Mouse (Mus musculus) brain, embryonic 18.5 days (tissue): ENCODE measurements at regions not wholly inside any gene's neighbourhood (a gene's known extent, or its start where the extent isn't known, plus 50 kb on each side); places are given as distances from the start of the nearest gene placed in this dataset.

Experiments used
- DNase-seq: peaks from one replicate; pipeline ENCODE4 v3.0.0-alpha.2; 2012; ENCODE audit warnings: low read depth, low spot score

GRCm38 (mm10) chr14:85286203-85286602, 842.8 kb downstream of the Pcdh17 start:
- no peak for DNase-seq

GRCm38 (mm10) chr14:85287460-85287859, 844.1 kb downstream of the Pcdh17 start:
- DNase-seq: no peak

- no peak for DNase-seq
Observed at GRCm38 (mm10) chr14:85298991-85299390, 855.6 kb downstream of the Pcdh17 start.

GRCm38 (mm10) chr14:85320679-85321078, 877.3 kb downstream of the Pcdh17 start:
- no peak for DNase-seq

- no peak for DNase-seq
Observed at GRCm38 (mm10) chr14:85333277-85333676, 889.9 kb downstream of the Pcdh17 start.

GRCm38 (mm10) chr14:85337182-85337581, 893.8 kb downstream of the Pcdh17 start:
- DNase-seq: no peak

GRCm38 (mm10) chr14:85354626-85355355, 911.4 kb downstream of the Pcdh17 start:
- DNase-seq: peak; percentile 30

GRCm38 (mm10) chr14:85363611-85364010, 920.2 kb downstream of the Pcdh17 start:
- DNase-seq: no peak

GRCm38 (mm10) chr14:85373312-85373711, 929.9 kb downstream of the Pcdh17 start:
- no peak for DNase-seq

- no peak for DNase-seq
Observed at GRCm38 (mm10) chr14:85403644-85404043, 960.3 kb downstream of the Pcdh17 start.
